Mouse (Mus musculus): ENCODE results near the gene Mrgprb8. TPM values are rescaled to one million over a fixed set of nuclear protein-coding genes. Genes with fewer than 3 reads are reported as not detected.

Gene Mrgprb8
- total RNA-seq (2023), result not detected

DNA sequence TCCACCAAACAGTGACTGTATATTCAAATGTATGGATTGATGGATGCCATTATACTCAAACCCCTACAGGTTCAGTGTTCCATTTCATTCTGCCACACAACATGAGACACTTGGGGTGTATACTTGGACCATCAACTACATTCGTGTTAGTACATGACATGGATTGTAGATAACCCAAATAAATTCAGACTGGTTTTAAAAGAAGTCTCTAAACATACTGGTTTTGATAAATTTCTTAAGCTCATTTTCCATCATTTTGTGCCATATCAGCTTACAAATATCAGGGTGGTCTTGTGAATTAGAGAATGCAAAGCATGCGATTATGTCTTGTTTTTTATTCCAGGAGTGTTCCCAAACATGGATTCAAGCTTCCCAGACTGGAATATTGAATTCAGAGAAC lies at the start of gene Mrgprb8:
Gene Mrgprb8 (plus strand): TSS at position 301 of the 400 bp plus-strand sequence.

Other genes starting within 250 kb of the Mrgprb8 start
- not detected for gene Mrgprb5, start 219.5 kb upstream of the Mrgprb8 start, total RNA-seq (2023)
- gene Mrgprb4, start 189.2 kb upstream of the Mrgprb8 start, total RNA-seq (2023), result not detected
- gene Mrgprb1, start 67.8 kb downstream of the Mrgprb8 start, total RNA-seq (2023), result not detected
- not detected for gene Mrgprx2, start 110.8 kb downstream of the Mrgprb8 start, total RNA-seq (2023)
- not detected for gene Mrgprb2, start 169.6 kb downstream of the Mrgprb8 start, total RNA-seq (2023)

Measured in neutrophil, adult 59 days (primary cell).